Mouse (Mus musculus) embryo, embryonic 11.5 days (tissue): ENCODE results near the gene Sec24b.

Experiments
- DNase-seq: peaks from one replicate; pipeline ENCODE4 v3.0.0-alpha.2; 2012; ENCODE audit warnings: low read depth, low spot score

Sec24b gene

GRCm38 (mm10) chr3:130055416-130056385 is 5.7 kb downstream of the Sec24b start:
- DNase-seq: no peak

- no peak for DNase-seq
Observed at GRCm38 (mm10) chr3:130054587-130054986, 6.8 kb downstream of the Sec24b start.

GRCm38 (mm10) chr3:130053340-130054066 is 7.8 kb downstream of the Sec24b start:
- DNase-seq: no peak

GRCm38 (mm10) chr3:130052541-130053298 is 8.6 kb downstream of the Sec24b start:
- no peak for DNase-seq

GRCm38 (mm10) chr3:130052116-130052515 is 9.2 kb downstream of the Sec24b start:
- no peak for DNase-seq

- DNase-seq: no peak
Observed at GRCm38 (mm10) chr3:130040711-130041110, 20.6 kb downstream of the Sec24b start.

GRCm38 (mm10) chr3:130040017-130040416 is 21.3 kb downstream of the Sec24b start:
- DNase-seq: no peak

GRCm38 (mm10) chr3:130028741-130029140 is 32.6 kb downstream of the Sec24b start:
- DNase-seq: no peak

- DNase-seq: no peak
Observed at GRCm38 (mm10) chr3:130026181-130026580, 35.2 kb downstream of the Sec24b start.

- DNase-seq: no peak
Observed at GRCm38 (mm10) chr3:130025556-130025955, 35.8 kb downstream of the Sec24b start.

GRCm38 (mm10) chr3:130012943-130013342 is 48.4 kb downstream of the Sec24b start:
- no peak for DNase-seq

- no peak for DNase-seq
Observed at GRCm38 (mm10) chr3:130011236-130011635, 50.1 kb downstream of the Sec24b start.

GRCm38 (mm10) chr3:130006141-130006540 is 55.2 kb downstream of the Sec24b start:
- no peak for DNase-seq

GRCm38 (mm10) chr3:130000926-130001325 is 60.4 kb downstream of the Sec24b start:
- DNase-seq: no peak

GRCm38 (mm10) chr3:129998526-129998925 is 62.8 kb downstream of the Sec24b start:
- no peak for DNase-seq

GRCm38 (mm10) chr3:129998001-129998400 is 63.4 kb downstream of the Sec24b start:
- no peak for DNase-seq

GRCm38 (mm10) chr3:129997324-129997723 is 64.0 kb downstream of the Sec24b start:
- DNase-seq: no peak

- no peak for DNase-seq
Observed at GRCm38 (mm10) chr3:129987297-129987696, 74.1 kb downstream of the Sec24b start.

GRCm38 (mm10) chr3:129985335-129985734 is 76.0 kb downstream of the Sec24b start:
- no peak for DNase-seq

- no peak for DNase-seq
Observed at GRCm38 (mm10) chr3:129984797-129985196, 76.6 kb downstream of the Sec24b start.

GRCm38 (mm10) chr3:129982271-129982670 is 79.1 kb downstream of the Sec24b start:
- DNase-seq: no peak

- DNase-seq: no peak
Observed at GRCm38 (mm10) chr3:129981756-129982155, 79.6 kb downstream of the Sec24b start.
